Mouse (Mus musculus): ENCODE measurements around the gene Rufy3.

DNA sequence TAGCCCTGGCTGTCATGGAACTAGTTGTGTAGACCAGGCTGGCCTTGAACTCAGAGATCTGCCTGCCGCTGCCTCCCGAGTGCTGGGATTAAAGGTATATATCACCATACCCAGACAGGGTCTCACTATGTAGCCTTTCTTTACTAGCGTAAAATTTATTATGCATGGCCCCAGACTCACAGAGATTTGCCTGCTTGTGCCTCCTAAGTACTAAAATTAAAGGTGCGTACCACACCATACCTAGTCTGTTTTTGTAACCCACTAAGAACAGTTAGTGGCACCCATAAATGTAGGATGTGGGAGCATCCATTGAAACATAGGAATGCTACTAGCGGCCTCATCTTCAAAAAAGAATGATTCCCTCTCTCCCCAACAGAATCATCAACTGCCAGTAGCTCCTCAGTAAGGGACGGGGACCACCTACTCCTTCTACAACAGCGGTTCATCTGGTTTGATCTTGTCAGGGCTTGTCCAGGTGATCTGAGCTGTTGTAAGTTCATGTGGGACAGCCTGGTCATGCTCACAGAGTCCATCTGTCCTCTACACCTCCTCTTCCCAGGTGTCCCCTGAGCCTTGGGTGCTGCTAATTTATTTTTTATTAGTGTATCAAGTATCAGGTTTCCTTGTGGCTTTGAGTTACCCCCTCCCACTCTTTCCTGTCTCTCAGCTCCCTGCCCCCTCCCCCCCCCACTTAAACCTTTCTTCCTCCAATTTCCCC lies 40.0 kb downstream of the Rufy3 start:
- TF ChIP-seq CTCF (conservative IDR thresholded peaks at IDR 0.05; ENCODE audit: low read length) (no peak), NANOG (IDR thresholded peaks at IDR 0.05; ENCODE audit: borderline replicate concordance, low read length) (no peak), POU5F1 (IDR thresholded peaks at IDR 0.05; ENCODE audit: borderline replicate concordance, low read length) (no peak)
